Mouse (Mus musculus) adrenal gland, adult 2 months (tissue): ENCODE measurements around the gene March10. TPM values are rescaled to one million over a fixed set of nuclear protein-coding genes. Genes with fewer than 3 reads are reported as not detected.

ENCODE experiments used
- DNase-seq: peaks from one replicate; pipeline ENCODE4 v3.0.0; 2021
- polyA plus RNA-seq: library from polyadenylated mRNA; depleted of rRNA; stranded (reverse); fragments of >200 nt; gene quantifications from 2 replicates; pipeline ENCODE4 v1.2.3, GENCODE M21; 2012; rRNA removed
- total RNA-seq, 2 experiments: library from RNA; stranded (reverse); gene quantifications; 2 replicates each; pipeline ENCODE4 v1.2.3; 2021

The March10 gene
- total and polyA plus RNA-seq, 3 experiments: not detected

- DNase-seq: peak; percentile 47
These were observed 143.4 kb downstream of the March10 start for GRCm38 (mm10) chr11:105312972-105313632.

DNA sequence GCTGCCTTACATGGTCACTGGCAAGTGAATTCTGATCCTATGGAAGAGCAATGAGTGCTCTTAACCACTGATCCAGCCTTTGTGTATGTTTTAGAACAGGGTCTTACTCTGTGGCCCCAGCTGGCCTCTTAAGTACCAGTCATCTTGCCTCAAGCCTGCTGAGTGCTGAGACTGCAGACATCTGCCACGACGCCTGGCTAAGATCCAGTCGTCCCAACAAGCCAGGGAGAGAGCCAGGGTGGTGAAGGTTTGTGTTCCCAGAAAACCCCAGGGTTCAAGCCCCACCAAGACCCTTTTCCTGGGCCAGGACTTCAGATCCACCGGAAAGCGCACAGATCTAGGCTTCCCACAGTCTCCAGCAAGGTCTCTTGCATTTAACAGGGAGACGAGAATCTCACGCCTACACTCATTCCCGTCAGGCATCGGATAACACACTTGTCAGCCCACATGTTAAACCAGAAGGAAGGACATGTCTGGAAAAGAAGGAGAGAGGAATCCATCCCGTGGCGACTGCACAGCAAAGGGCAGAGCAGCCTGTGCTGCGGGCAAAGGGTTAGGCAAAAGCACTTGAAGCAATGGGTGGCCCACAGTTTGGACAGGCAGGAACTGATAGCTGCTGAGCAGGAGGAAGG, 144.1 kb downstream of the March10 start:
- DNase-seq: no peak

DNA sequence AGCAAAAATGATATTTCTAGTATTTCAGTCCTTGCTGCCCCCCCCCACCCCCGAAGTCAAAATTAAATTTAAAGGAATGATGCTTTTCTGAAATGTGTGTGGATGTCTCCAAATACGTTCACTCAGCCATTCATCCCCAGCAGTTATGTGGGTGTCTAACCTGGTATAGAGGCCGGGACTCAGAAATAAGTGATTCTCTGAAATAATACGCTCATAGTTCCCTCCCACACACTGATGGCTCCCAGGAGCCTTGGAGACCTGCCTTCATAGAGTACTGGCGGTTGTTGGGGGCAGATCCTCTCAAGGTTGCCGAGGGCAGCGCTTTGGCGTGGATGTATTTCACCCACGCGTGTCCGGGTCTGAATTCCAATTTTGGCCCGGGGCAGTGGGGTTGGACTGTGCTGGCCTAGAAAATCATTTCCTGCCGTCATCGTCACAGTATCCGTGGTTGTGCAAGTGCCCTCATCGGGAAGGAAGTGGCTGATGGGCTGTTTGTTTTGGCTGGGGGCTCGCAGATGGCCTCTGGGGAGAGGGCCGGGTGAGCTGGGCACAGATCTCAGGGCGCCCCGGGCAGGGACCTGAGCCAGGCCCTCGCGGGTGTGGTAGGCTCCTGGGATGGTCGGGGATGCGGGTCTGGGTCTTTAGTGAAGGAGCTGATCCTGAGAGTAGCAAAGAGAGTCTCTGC, 145.1 kb downstream of the March10 start:
- peak; percentile 69 for DNase-seq

Other genes with a start within 250 kb of the March10 start
- 10 to 100 TPM; 17.0 to 24.9 TPM for gene Mrc2, start 164.1 kb downstream of the March10 start, total RNA-seq
- gene Mrc2, start 164.1 kb downstream of the March10 start, polyA plus RNA-seq: 30.2 and 35.7 TPM in 2 replicates
- 10 to 100 TPM; 14.5 to 16.7 TPM for gene Tanc2, start 133.3 kb upstream of the March10 start, total RNA-seq
- 1.5 and 3.0 TPM in 2 replicates for gene Tanc2, start 133.3 kb upstream of the March10 start, polyA plus RNA-seq